ENCODE assay signal across 7 mouse cellular contexts in the genomic region with DNA sequence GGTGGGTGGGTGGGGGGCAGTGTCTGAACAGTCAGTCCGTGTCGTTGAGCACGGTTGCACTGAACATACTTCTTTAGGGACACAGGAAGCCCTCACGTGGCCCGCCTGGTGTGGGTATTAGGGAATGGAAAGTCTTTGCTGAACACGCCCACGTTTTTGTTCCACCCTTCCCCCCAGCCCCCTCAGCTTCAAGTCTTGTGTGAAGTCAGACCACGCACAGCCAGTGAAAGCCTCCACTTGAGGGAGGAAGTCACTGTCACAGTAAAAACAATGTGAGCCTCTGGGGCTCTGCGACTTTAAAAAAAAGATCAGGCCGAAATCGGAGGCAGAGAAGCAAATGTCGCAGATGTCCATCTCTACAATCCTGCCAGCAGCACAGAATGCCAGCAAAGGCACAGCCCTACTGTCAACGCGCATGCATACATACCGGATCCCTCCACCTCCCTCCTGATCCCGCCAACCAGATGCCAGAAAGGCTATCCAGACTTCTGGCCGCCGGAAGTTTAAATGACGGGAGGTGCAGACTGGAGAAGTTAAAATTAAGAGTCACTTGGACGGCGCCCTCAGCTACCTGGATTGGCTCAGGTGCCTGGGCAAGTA. TPM values are rescaled to one million over a fixed set of nuclear protein-coding genes. Genes with fewer than 3 reads are reported as not detected.
DNase-seq lines count a peak whose midpoint lies in the region; ATAC-seq and TF ChIP-seq lines count a peak whose summit lies in the region.

No protein-coding gene starts in this region.

- peak; percentile 45; the same call in 1 of the 2 replicates for ATAC-seq in embryonic facial prominence, embryonic 12.5 days (ENCODE audit: insufficient number of reproducible peaks, insufficient read depth, low FRiP score, low TSS enrichment)
- 0 out of 2 replicates have a peak, but pooled peaks have one; percentile 61 for ATAC-seq in limb, embryonic 11.5 days (ENCODE audit: insufficient number of reproducible peaks, low FRiP score, low TSS enrichment, low read depth)
- peak; percentile 73 for ATAC-seq in midbrain, embryonic 13.5 days

- no peaks in the 10 kb centered on the region for H3K9me3 ChIP-seq in embryonic facial prominence, embryonic 12.5 days
- H3K9me3 ChIP-seq in limb, embryonic 11.5 days (ENCODE audit: control insufficient read depth, low read length): no peaks in the 10 kb centered on the region
- H3K9me3 ChIP-seq in midbrain, embryonic 13.5 days: no peaks in the 10 kb centered on the region

- intact Hi-C loops in heart, adult 2 months (cut with DNase I): loop anchor here (5.0 kb wide), 1 partner anchor 1214 kb away; the partner anchor contains the start of genes Ahctf1 and Gm10518

- H3K79me2 ChIP-seq in heart, adult 2 months (replicated peaks; ENCODE audit: control insufficient read depth, insufficient read depth, low read length): no peaks in the 10 kb centered on the region

- H3K4me2 ChIP-seq in embryonic facial prominence, embryonic 12.5 days (replicated peaks): peak overlapping the region; percentile 98
- H3K4me2 ChIP-seq in limb, embryonic 11.5 days (ENCODE audit: low read depth, severe bottlenecking): peak overlapping the region; percentile 83
- H3K4me2 ChIP-seq in midbrain, embryonic 13.5 days (replicated peaks): peak overlapping the region; percentile 97

- DNase-seq in adrenal gland, adult 8-10 months: peak; percentile 85
- peak; percentile 82 to 88 for DNase-seq in heart, adult 2 months
- peak; percentile 93 for DNase-seq in kidney, adult 2 months
- peak; percentile 56 for DNase-seq in limb, embryonic 11.5 days (ENCODE audit: low spot score)
- DNase-seq in spleen, adult 2 months (ENCODE audit: low read depth in 1 of 2, low spot score in 2 of 2): peak; percentile 81 to 92

- TF ChIP-seq CTCF in heart, adult 2 months (IDR thresholded peaks at IDR 0.05): no peak
- TF ChIP-seq CTCF in kidney, adult 2 months (conservative IDR thresholded peaks at IDR 0.05; ENCODE audit: insufficient read depth, insufficient read length, low read depth, low read length): no peak
- no peak for TF ChIP-seq CTCF in spleen, adult 2 months (IDR thresholded peaks at IDR 0.05; ENCODE audit: extremely low read depth, insufficient read depth, insufficient read length, insufficient replicate concordance)

- H3K4me1 ChIP-seq in embryonic facial prominence, embryonic 12.5 days: peaks cover 11% of the 10 kb centered on the region; the same call in 1 of the 2 replicates
- H3K4me1 ChIP-seq in heart, adult 2 months (ENCODE audit: control insufficient read depth, insufficient read depth, low read length): peaks cover 16% of the 10 kb centered on the region
- peaks cover 11% of the 10 kb centered on the region; the same call in 1 of the 2 replicates for H3K4me1 ChIP-seq in kidney, adult 2 months (ENCODE audit: control insufficient read depth, insufficient read depth, low read length)
- no peaks in the 10 kb centered on the region for H3K4me1 ChIP-seq in limb, embryonic 11.5 days (ENCODE audit: control insufficient read depth, insufficient read depth, low read length)
- H3K4me1 ChIP-seq in midbrain, embryonic 13.5 days (replicated peaks): peaks cover 12% of the 10 kb centered on the region
- peaks cover 16% of the 10 kb centered on the region; the same call in 1 of the 2 replicates for H3K4me1 ChIP-seq in spleen, adult 2 months (ENCODE audit: control insufficient read depth, insufficient read depth, insufficient read length)

- H3K9ac ChIP-seq in embryonic facial prominence, embryonic 12.5 days: peak overlapping the region; percentile 52
- peak overlapping the region; percentile 52 for H3K9ac ChIP-seq in heart, adult 2 months (ENCODE audit: low read depth, low read length)
- no peak overlapping the region for H3K9ac ChIP-seq in limb, embryonic 11.5 days (ENCODE audit: low read length)
- H3K9ac ChIP-seq in midbrain, embryonic 13.5 days (replicated peaks): peak overlapping the region; percentile 64

- TF ChIP-seq EP300 in heart, adult 2 months (IDR thresholded peaks at IDR 0.05; ENCODE audit: insufficient read depth, low read depth, low read length): peak; percentile 89

- no peak overlapping the region for H3K27ac ChIP-seq in embryonic facial prominence, embryonic 12.5 days
- peak overlapping the region; percentile 92 for H3K27ac ChIP-seq in heart, adult 2 months
- peak overlapping the region; percentile 79 for H3K27ac ChIP-seq in kidney, adult 2 months (ENCODE audit: insufficient read depth, low read depth, low read length)
- no peak overlapping the region for H3K27ac ChIP-seq in limb, embryonic 11.5 days (replicated peaks; ENCODE audit: low read depth, low read length)
- no peak overlapping the region for H3K27ac ChIP-seq in midbrain, embryonic 13.5 days
- H3K27ac ChIP-seq in spleen, adult 2 months (ENCODE audit: insufficient read depth, low read length): peak overlapping the region; percentile 94

- no peaks in the 10 kb centered on the region for H3K36me3 ChIP-seq in embryonic facial prominence, embryonic 12.5 days
- peaks cover 3% of the 10 kb centered on the region for H3K36me3 ChIP-seq in heart, adult 2 months (ENCODE audit: control insufficient read depth, insufficient read depth, low read length)
- H3K36me3 ChIP-seq in kidney, adult 2 months (ENCODE audit: control insufficient read depth, insufficient read depth, low read length): no peaks in the 10 kb centered on the region
- no peaks in the 10 kb centered on the region for H3K36me3 ChIP-seq in limb, embryonic 11.5 days (ENCODE audit: control insufficient read depth, insufficient read depth, low read length)
- H3K36me3 ChIP-seq in midbrain, embryonic 13.5 days: no peaks in the 10 kb centered on the region
- 0 out of 2 replicates have a peak, but pooled peaks cover 1% of the 10 kb centered on the region for H3K36me3 ChIP-seq in spleen, adult 2 months (ENCODE audit: control insufficient read depth, insufficient read depth, low read length)

- no peaks in the 10 kb centered on the region for H3K27me3 ChIP-seq in embryonic facial prominence, embryonic 12.5 days
- no peaks in the 10 kb centered on the region for H3K27me3 ChIP-seq in heart, adult 2 months (ENCODE audit: control insufficient read depth, insufficient read depth, low read length)
- no peaks in the 10 kb centered on the region for H3K27me3 ChIP-seq in kidney, adult 2 months (replicated peaks; ENCODE audit: control insufficient read depth, insufficient read depth, low read length)
- H3K27me3 ChIP-seq in limb, embryonic 11.5 days (ENCODE audit: control insufficient read depth, insufficient read depth, low read length): no peaks in the 10 kb centered on the region
- H3K27me3 ChIP-seq in midbrain, embryonic 13.5 days: peaks cover 18% of the 10 kb centered on the region; the same call in 1 of the 2 replicates
- H3K27me3 ChIP-seq in spleen, adult 2 months (ENCODE audit: control insufficient read depth, insufficient read depth, low read length): no peaks in the 10 kb centered on the region

- TF ChIP-seq POLR2A in heart, adult 2 months (IDR thresholded peaks at IDR 0.05; ENCODE audit: insufficient read depth, low read depth, low read length): peak; percentile 89
- TF ChIP-seq POLR2A in kidney, adult 2 months (IDR thresholded peaks at IDR 0.05; ENCODE audit: low read depth, low read length): no peak
- peak; percentile 44; the same call in 1 of the 2 replicates for TF ChIP-seq POLR2A in spleen, adult 2 months (IDR thresholded peaks at IDR 0.05; ENCODE audit: low read depth, low read length)

- H3K4me3 ChIP-seq in embryonic facial prominence, embryonic 12.5 days: peak overlapping the region; percentile 47
- peak overlapping the region; percentile 69 for H3K4me3 ChIP-seq in heart, adult 2 months
- peak overlapping the region; percentile 82 for H3K4me3 ChIP-seq in kidney, adult 2 months (ENCODE audit: insufficient read depth, low read depth, low read length)
- H3K4me3 ChIP-seq in limb, embryonic 11.5 days (ENCODE audit: low read depth, low read length): peak overlapping the region; percentile 38
- H3K4me3 ChIP-seq in midbrain, embryonic 13.5 days (replicated peaks): peak overlapping the region; percentile 53
- H3K4me3 ChIP-seq in spleen, adult 2 months (ENCODE audit: extremely low read depth, insufficient read depth, insufficient read length): peak overlapping the region; percentile 70

- 4% methylated on average over 21 of the region's 21 CpGs for WGBS in embryonic facial prominence, embryonic 12.5 days
- 2% methylated on average over 21 of the region's 21 CpGs for WGBS in heart, adult 2 months
- WGBS in kidney, adult 2 months: 5% methylated on average over 21 of the region's 21 CpGs
- 9% methylated on average over 21 of the region's 21 CpGs for whole genome bisulfite sequencing in limb, embryonic 11.5 days
- WGBS in midbrain, embryonic 13.5 days: 3% methylated on average over 21 of the region's 21 CpGs
- under 1% methylated on average over 21 of the region's 21 CpGs for WGBS in spleen, adult 2 months

RNA-seq across cellular contexts. Expression of gene Ephx1, which starts 4.1 kb away (rescaled TPM):
- 100 to 1,000 TPM; 324 to 382 (median 360) TPM for total RNA-seq in adrenal gland, adult 8-10 months (2022)
- 1.5 and 2.6 TPM in 2 replicates for polyA plus RNA-seq in embryonic facial prominence, embryonic 12.5 days (2016; fragmentation: Nextera tagmentation; extraction: Ambion mirVana)
- 10 to 100 TPM; 29.8 to 40.4 TPM for total RNA-seq in heart, adult 2 months (2021)
- polyA plus RNA-seq in heart, adult 2 months (2012; rRNA removed): 41.1 and 45.1 TPM in 2 replicates
- 69.9 and 73.3 TPM in 2 replicates for polyA plus RNA-seq in kidney, adult 2 months (2012; rRNA removed)
- 1.7 TPM in 2 replicates for polyA plus RNA-seq in limb, embryonic 11.5 days (2014; fragmentation: Nextera tagmentation; extraction: Ambion mirVana)
- 2.0 and 2.6 TPM in 2 replicates for polyA plus RNA-seq in midbrain, embryonic 13.5 days (2015; fragmentation: Nextera tagmentation; extraction: Ambion mirVana)
- 50.5 and 52.2 TPM in 2 replicates for polyA plus RNA-seq in spleen, adult 2 months (2012; rRNA removed)

RNA-seq across cellular contexts. Expression of gene 9130409I23Rik, which starts 34.4 kb away (rescaled TPM):
- total RNA-seq in adrenal gland, adult 8-10 months (2022): not detected
- polyA plus RNA-seq in embryonic facial prominence, embryonic 12.5 days (2016; fragmentation: Nextera tagmentation; extraction: Ambion mirVana): not detected in 2 replicates
- not detected for total RNA-seq in heart, adult 2 months (2021)
- not detected in 2 replicates for polyA plus RNA-seq in heart, adult 2 months (2012; rRNA removed)
- polyA plus RNA-seq in kidney, adult 2 months (2012; rRNA removed): not detected in 2 replicates
- not detected in 2 replicates for polyA plus RNA-seq in limb, embryonic 11.5 days (2014; fragmentation: Nextera tagmentation; extraction: Ambion mirVana)
- 0.08 TPM in 1 of 2 replicates, not detected in the other for polyA plus RNA-seq in midbrain, embryonic 13.5 days (2015; fragmentation: Nextera tagmentation; extraction: Ambion mirVana)
- polyA plus RNA-seq in spleen, adult 2 months (2012; rRNA removed): 0.04 TPM in 1 of 2 replicates, not detected in the other

Comparison
In these comparisons a context has a peak if more than half of its experiments do, and no peak if none do; other contexts are left out.
1. H3K27ac ChIP-seq: peak in heart, adult 2 months (single experiment), kidney, adult 2 months (single experiment) and spleen, adult 2 months (single experiment); none in embryonic facial prominence, embryonic 12.5 days (single experiment), limb, embryonic 11.5 days (single experiment) and midbrain, embryonic 13.5 days (single experiment).
2. RNA of gene Ephx1, which starts 4.1 kb away (polyA plus RNA-seq): 69.9 to 73.3 TPM in kidney, adult 2 months, 50.5 to 52.2 TPM in spleen, adult 2 months and 41.1 to 45.1 TPM in heart, adult 2 months; 1.5 to 2.6 TPM in embryonic facial prominence, embryonic 12.5 days, 2.0 to 2.6 TPM in midbrain, embryonic 13.5 days and 1.7 TPM in limb, embryonic 11.5 days; every median in the first group is over 10 times any median in the second.
3. Peak in every context shown above with its lines, with median percentiles within 50 percentile points of each other: DNase-seq, ATAC-seq, H3K4me2 ChIP-seq and H3K4me3 ChIP-seq.